Mouse (Mus musculus) E14TG2a.4 (cell line): ENCODE data around the gene 5330417C22Rik.

Experiments
- CTCF ChIP-seq: conservative IDR thresholded peaks from 2 replicates; pipeline ENCODE4 v1.5.1; 2014; ENCODE audit warnings: low read length
- NANOG ChIP-seq: IDR thresholded peaks from 2 replicates; pipeline ENCODE4 v1.6.1; 2014; ENCODE audit warnings: borderline replicate concordance, low read length, mixed read lengths

DNA sequence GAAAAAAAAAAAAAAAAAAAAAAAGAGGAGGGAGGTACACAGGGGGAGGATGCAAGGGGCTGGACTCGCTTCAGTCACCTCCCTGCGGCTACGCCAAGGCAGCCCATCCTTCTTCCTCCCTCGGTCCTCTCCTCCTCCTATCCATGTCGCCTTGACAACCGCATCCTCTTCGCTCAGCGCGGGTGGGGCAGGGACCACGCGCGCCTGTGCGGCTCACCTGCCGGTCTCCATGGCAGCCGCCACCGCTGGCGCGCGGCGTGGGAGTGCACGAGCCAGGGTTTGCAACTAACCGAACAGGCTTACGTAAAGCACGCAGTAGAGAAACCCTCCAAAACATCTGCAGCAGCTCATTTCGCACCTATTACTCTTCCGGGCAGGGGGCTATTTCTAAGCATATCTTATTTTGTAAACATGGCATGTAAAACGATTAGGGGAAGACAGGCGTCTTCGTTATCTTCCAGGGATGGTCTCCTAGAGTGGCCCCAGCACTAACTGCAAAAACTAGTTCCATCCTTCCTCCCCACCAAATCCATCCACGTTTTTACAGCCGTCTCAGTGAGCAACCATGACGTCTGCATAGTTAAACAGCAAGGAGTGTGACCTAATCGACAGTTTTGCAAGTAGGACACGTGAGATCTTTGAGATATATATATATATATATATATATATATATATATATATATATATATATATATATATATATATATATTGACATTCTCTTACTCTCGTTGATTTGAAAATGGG is at the start of gene 5330417C22Rik:
- TF ChIP-seq CTCF, result no peak
- TF ChIP-seq NANOG, result no peak
